Mouse (Mus musculus) lung, postnatal 0 days (tissue): ENCODE results near the gene Frem2. TPM values are rescaled to one million over a fixed set of nuclear protein-coding genes. Genes with fewer than 3 reads are reported as not detected.

Source experiments
- ATAC-seq: fragments of 200-750 bp; cut with Nextera tagmentation; 2 replicates; pipeline ENCODE4 v1.8.0; 2017; ENCODE audit warnings: moderate library complexity
- DNase-seq: peaks from one replicate; pipeline ENCODE4 v3.0.0-alpha.2; 2016; ENCODE audit warnings: low spot score
- H3K27ac ChIP-seq: fragments of 300-500 bp; sonication (generic); 2 replicates; pipeline ENCODE4 v1.5.1; 2014; ENCODE audit warnings: antibody characterized with exemption, mild to moderate bottlenecking, low read length, mixed read lengths
- H3K27me3 ChIP-seq: fragments of 300-500 bp; sonication (generic); replicated peaks from 2 replicates; pipeline ENCODE4 v1.6.1; 2014; ENCODE audit warnings: low read length, mixed read lengths; ENCODE audit not compliant: insufficient read depth
- H3K36me3 ChIP-seq: fragments of 300-500 bp; sonication (generic); 2 replicates; pipeline ENCODE4 v1.6.1; 2014; ENCODE audit warnings: low read length, mixed read lengths; ENCODE audit not compliant: insufficient read depth
- H3K4me1 ChIP-seq: fragments of 300-500 bp; sonication (generic); 2 replicates; pipeline ENCODE4 v1.6.1; 2014; ENCODE audit warnings: antibody characterized with exemption, low read depth, low read length, mixed read lengths; ENCODE audit not compliant: insufficient read depth
- H3K4me2 ChIP-seq: fragments of 300-500 bp; sonication (generic); replicated peaks from 2 replicates; pipeline ENCODE4 v1.6.1; 2014; ENCODE audit warnings: low read depth, mild to moderate bottlenecking, low read length, moderate library complexity, mixed read lengths
- H3K4me3 ChIP-seq: fragments of 300-500 bp; sonication (generic); 2 replicates; pipeline ENCODE4 v1.5.1; 2014; ENCODE audit warnings: low read depth, low read length
- H3K9ac ChIP-seq: fragments of 300-500 bp; sonication (generic); replicated peaks from 2 replicates; pipeline ENCODE4 v1.6.1; 2014; ENCODE audit warnings: low read depth, mild to moderate bottlenecking
- H3K9me3 ChIP-seq: fragments of 300-500 bp; sonication (generic); 2 replicates; pipeline ENCODE4 v1.6.1; 2016; ENCODE audit warnings: low read length, mixed read lengths
- CTCF ChIP-seq: IDR thresholded peaks from 2 replicates; pipeline ENCODE4 v1.5.1; 2016; ENCODE audit warnings: antibody characterized with exemption, mild to moderate bottlenecking
- EP300 ChIP-seq: IDR thresholded peaks from 2 replicates; pipeline ENCODE4 v1.6.1; 2016; ENCODE audit warnings: antibody characterized with exemption, mild to moderate bottlenecking, control low read depth
- WGBS: fragments of 180-500 bp; shearing (Covaris S2); extraction: QIAGEN DNeasy Blood & Tissue Kit; methylation state at CpG from one replicate; pipeline ENCODE4 v1.1.7; 2014; 5-methylcytosine and 5-hydroxymethylcytosine counted together
- polyA plus RNA-seq: library from polyadenylated mRNA; unstranded; fragments of >200 nt; fragmentation: Nextera tagmentation; extraction: Ambion mirVana; gene quantifications from 2 replicates; pipeline ENCODE4 v1.2.1, GENCODE M21; 2015

The Frem2 gene
- polyA plus RNA-seq, 1 experiment from 2014 or later: 1.6 TPM

GRCm38 (mm10) chr3:53682244-53682643, 25.1 kb upstream of the Frem2 start:
- Histone ChIP-seq H3K4me2 (no peak overlapping the region), H3K27me3 (no peaks in the 10 kb centered on the region), H3K36me3 (no peaks in the 10 kb centered on the region), H3K27ac (no peak overlapping the region), H3K4me3 (no peak overlapping the region), H3K4me1 (no peaks in the 10 kb centered on the region), H3K9me3 (no peaks in the 10 kb centered on the region), H3K9ac (no peak overlapping the region)
- DNase-seq (no peak), ATAC-seq (no peak)
- 58% methylated on average over 2 of the region's 2 CpGs for WGBS
- TF ChIP-seq EP300 (no peak), CTCF (no peak)

DNA sequence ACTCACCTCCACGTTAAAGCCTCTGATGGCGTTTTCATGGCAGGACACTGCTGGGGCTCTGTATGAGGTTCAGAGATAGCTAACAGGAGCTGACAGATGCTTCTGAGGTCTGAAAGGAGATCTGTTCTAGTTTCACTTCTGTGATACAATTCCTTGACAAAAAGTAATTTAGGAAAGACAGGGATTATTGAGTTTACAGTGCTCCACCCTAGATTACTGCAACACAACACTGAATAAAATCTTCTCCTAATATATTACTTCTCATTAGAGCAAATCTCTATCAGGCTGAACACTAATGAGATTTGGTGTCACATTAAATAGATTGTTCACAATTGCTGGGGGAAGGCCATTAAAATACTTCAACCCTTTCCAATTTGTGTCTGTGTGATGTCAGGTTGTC, 23.7 kb upstream of the Frem2 start:
- WGBS: 32% methylated on average over 2 of the region's 2 CpGs
- H3K4me3 ChIP-seq: no peak overlapping the region
- no peak for ATAC-seq

DNA sequence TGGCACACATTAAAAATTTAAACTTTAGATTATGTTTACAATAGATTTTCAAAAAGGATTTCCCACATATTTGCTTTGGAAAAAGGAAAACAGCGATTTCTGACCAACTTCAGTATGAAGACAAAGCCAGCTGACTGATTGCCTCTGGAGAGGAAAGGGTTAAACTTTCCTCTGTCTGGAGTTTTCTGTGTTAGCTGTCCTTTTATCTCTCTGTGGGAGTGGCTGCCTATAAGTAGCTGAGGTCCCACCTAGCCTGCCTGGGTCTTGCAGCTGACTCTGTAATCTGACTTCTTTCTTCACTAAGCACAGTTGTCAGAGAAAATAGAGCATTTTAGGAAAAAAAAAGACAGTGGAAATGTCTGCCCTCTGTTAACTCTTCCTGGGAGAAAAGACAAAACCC, 17.1 kb upstream of the Frem2 start:
- 11% methylated on average over 1 of the region's 1 CpGs for WGBS
- TF ChIP-seq EP300: no peak
- TF ChIP-seq CTCF: no peak
- peak; percentile 14 for DNase-seq
- no peak for ATAC-seq
- H3K27ac ChIP-seq: no peak overlapping the region
- no peak overlapping the region for H3K4me3 ChIP-seq
- H3K27me3 ChIP-seq: no peaks in the 10 kb centered on the region
- no peak overlapping the region for H3K9ac ChIP-seq
- no peaks in the 10 kb centered on the region for H3K4me1 ChIP-seq
- no peak overlapping the region for H3K4me2 ChIP-seq
- H3K36me3 ChIP-seq: no peaks in the 10 kb centered on the region
- H3K9me3 ChIP-seq: no peaks in the 10 kb centered on the region

More for the DNA sequence above, 23.7 kb upstream of the Frem2 start:
- Histone ChIP-seq H3K27ac (no peak overlapping the region), H3K27me3 (no peaks in the 10 kb centered on the region), H3K36me3 (no peaks in the 10 kb centered on the region), H3K4me2 (no peak overlapping the region), H3K4me1 (no peaks in the 10 kb centered on the region), H3K9me3 (no peaks in the 10 kb centered on the region), H3K9ac (no peak overlapping the region)
- TF ChIP-seq EP300: no peak
- no peak for TF ChIP-seq CTCF
- DNase-seq: no peak

- ATAC-seq (no peak), DNase-seq (no peak)
- TF ChIP-seq CTCF: no peak
- no peak for TF ChIP-seq EP300
- Histone ChIP-seq H3K4me2 (no peak overlapping the region), H3K36me3 (no peaks in the 10 kb centered on the region), H3K9me3 (no peaks in the 10 kb centered on the region), H3K27me3 (no peaks in the 10 kb centered on the region), H3K4me1 (no peaks in the 10 kb centered on the region), H3K27ac (no peak overlapping the region), H3K4me3 (no peak overlapping the region), H3K9ac (no peak overlapping the region)
- WGBS: 67% methylated on average over 2 of the region's 2 CpGs
Measured at GRCm38 (mm10) chr3:53669736-53670135, 12.6 kb upstream of the Frem2 start.

DNA sequence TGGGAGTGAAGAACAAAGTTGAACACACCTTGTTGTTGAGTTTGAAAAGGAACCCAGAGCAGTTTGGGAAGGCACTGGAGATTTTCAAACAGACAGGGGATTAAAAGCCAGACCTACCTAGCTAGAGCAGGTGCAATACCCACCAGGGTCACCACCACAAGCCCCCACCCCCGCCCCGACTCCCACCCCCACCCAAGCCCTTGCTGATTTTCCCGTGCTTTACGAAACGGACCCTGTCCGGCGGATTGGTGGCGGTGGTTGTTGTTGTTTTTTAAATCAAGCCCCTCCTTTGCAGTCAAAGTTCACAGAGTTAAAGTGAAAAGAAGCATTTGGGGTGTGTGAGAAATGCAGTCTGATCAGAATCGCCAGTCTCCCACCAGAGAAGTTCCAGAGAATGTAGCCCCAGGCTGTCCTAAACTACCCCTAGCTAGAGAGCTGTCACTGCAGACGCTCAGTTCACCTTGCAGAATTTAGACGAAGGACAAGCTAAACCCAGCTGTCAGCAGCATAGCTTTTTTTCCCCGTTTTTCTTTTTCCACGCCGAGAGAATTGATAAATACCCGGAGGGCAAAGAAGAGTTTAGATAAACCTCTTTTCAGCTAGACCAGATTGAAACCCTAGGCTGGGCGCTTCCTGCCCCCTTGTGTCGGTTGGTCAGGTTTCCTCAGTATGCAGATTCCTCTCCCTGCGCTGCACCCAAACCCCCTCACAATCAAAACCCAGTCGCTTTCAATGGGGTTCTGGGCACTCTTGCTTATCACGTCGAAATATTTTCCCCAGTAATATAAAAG, 784 bp upstream of the Frem2 start:
- H3K9me3 ChIP-seq: no peaks in the 10 kb centered on the region
- peak; percentile 73 for TF ChIP-seq CTCF
- no peak for TF ChIP-seq EP300
- DNase-seq (peak; percentile 61), ATAC-seq (no peak)
- peaks cover 8% of the 10 kb centered on the region for H3K4me1 ChIP-seq
- H3K27me3 ChIP-seq: no peaks in the 10 kb centered on the region; the same call in 1 of the 2 replicates
- peak overlapping the region; percentile 46 for H3K4me3 ChIP-seq
- H3K27ac ChIP-seq: no peak overlapping the region
- H3K4me2 ChIP-seq: peak overlapping the region; percentile 89
- 1% methylated on average over 21 of the region's 21 CpGs for WGBS
- no peaks in the 10 kb centered on the region for H3K36me3 ChIP-seq
- no peak overlapping the region for H3K9ac ChIP-seq

DNA sequence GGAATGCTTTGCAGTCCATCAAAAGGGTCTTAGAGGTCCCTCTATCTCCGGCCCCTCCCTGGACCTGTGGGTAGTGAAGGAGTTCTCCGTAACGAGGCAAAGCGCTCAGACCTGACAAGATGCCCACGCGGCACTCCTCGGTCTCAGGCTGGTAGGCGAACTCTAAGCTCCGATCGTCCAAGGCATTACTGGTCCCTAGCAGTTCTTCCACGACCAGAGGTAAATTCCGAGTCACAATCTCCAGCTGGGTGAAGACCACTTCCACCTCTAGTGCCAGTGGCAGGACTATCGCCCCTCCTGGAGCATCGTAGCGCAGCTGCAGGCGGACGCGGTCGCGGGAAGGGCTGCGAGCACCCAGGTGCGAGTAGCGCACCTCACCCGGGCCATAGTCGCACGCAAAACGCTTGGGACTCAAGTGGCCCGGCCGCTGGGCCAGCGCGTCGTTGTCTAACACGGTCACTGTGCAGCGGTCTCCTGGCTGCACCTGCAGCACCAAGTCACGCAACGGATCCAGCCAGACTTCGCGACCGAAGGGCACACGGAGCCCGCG, 752 bp downstream of the Frem2 start:
- H3K4me3 ChIP-seq: peak overlapping the region; percentile 46
- 1% methylated on average over 40 of the region's 42 CpGs for WGBS
- H3K9me3 ChIP-seq: no peaks in the 10 kb centered on the region
- no peaks in the 10 kb centered on the region; the same call in 1 of the 2 replicates for H3K27me3 ChIP-seq
- DNase-seq: peak; percentile 21
- TF ChIP-seq EP300 (no peak), CTCF (no peak)
- H3K36me3 ChIP-seq: no peaks in the 10 kb centered on the region
- no peak overlapping the region for H3K27ac ChIP-seq
- no peak overlapping the region for H3K9ac ChIP-seq
- H3K4me2 ChIP-seq: peak overlapping the region; percentile 89
- H3K4me1 ChIP-seq: peaks cover 8% of the 10 kb centered on the region
- ATAC-seq: peak; percentile 50
